Mouse (Mus musculus): ENCODE measurements around the gene Pecr.

DNA sequence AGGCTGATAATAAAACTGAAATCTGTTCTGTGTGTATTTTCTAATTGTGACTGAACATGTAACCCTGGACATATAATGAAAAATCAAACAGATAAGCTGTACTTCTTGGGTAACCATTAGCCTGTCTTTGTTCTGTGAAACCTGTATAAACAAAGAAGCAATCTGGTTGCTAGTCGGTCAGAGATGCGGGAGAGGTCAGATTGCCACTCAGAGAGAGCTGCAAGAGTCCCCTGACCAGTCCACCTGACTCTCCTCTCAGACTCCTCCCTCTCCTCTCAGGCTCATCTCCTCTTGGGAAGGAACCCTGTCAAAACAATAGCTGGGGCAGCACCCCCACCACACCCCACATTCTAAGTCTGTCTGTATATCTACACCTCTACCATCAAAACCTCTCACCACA lies 65.0 kb downstream of the Pecr start:
- no peak for TF ChIP-seq CTCF (IDR thresholded peaks at IDR 0.05; ENCODE audit: control insufficient read depth, insufficient read depth, low read length)
- no peak for TF ChIP-seq POLR2A (IDR thresholded peaks at IDR 0.05; ENCODE audit: borderline replicate concordance, control insufficient read depth, low read depth, low read length)
